Mouse (Mus musculus) E14TG2a.4 (cell line): ENCODE results near the gene Ralb.

Experiments used
- H3K27me3 ChIP-seq: 2 replicates; pipeline ENCODE4 v1.6.1; 2014; ENCODE audit warnings: low read length, control low read depth; ENCODE audit not compliant: insufficient read depth
- H3K36me3 ChIP-seq: 2 replicates; pipeline ENCODE4 v1.6.1; 2014; ENCODE audit warnings: low read length, control low read depth; ENCODE audit not compliant: insufficient read depth
- H3K4me1 ChIP-seq: replicated peaks from 2 replicates; pipeline ENCODE4 v1.6.1; 2014; ENCODE audit warnings: low read depth, low read length, control low read depth
- H3K4me3 ChIP-seq: replicated peaks from 2 replicates; pipeline ENCODE4 v1.5.1; 2014; ENCODE audit warnings: mild to moderate bottlenecking, low read length
- H3K9me3 ChIP-seq: 2 replicates; pipeline ENCODE4 v1.6.1; 2014; ENCODE audit warnings: low read length, control low read depth
- CTCF ChIP-seq: conservative IDR thresholded peaks from 2 replicates; pipeline ENCODE4 v1.5.1; 2014; ENCODE audit warnings: low read length
- NANOG ChIP-seq: IDR thresholded peaks from 2 replicates; pipeline ENCODE4 v1.6.1; 2014; ENCODE audit warnings: borderline replicate concordance, low read length, mixed read lengths
- POU5F1 ChIP-seq: IDR thresholded peaks from 2 replicates; pipeline ENCODE4 v1.6.1; 2014; ENCODE audit warnings: low read length, borderline replicate concordance

Ralb gene

GRCm38 (mm10) chr1:119504260-119505062 is at the start of gene Ralb:
Ralb (minus strand) TSS chr1:119504794.
- Histone ChIP-seq H3K4me1 (peaks cover 61% of the 10 kb centered on the region), H3K36me3 (no peaks in the 10 kb centered on the region), H3K9me3 (peaks cover 9% of the 10 kb centered on the region), H3K27me3 (peaks cover 33% of the 10 kb centered on the region), H3K4me3 (peak within 1 kb of the TSS; percentile 94)
- TF ChIP-seq POU5F1 (no peak), CTCF (no peak), NANOG (no peak)

- TF ChIP-seq NANOG (no peak), CTCF (no peak), POU5F1 (no peak)
- H3K9me3 ChIP-seq, result no peaks in the 10 kb centered on the region
- peaks cover 7% of the 10 kb centered on the region for H3K4me1 ChIP-seq
- peaks cover 62% of the 10 kb centered on the region for H3K36me3 ChIP-seq
- no peak overlapping the region for H3K4me3 ChIP-seq
- 0 out of 2 replicates have a peak, but pooled peaks cover 2% of the 10 kb centered on the region for H3K27me3 ChIP-seq
Measured at GRCm38 (mm10) chr1:119551651-119552050, 47.1 kb upstream of the Ralb start.

GRCm38 (mm10) chr1:119550064-119550463 is 45.5 kb upstream of the Ralb start:
- TF ChIP-seq CTCF (no peak), NANOG (no peak), POU5F1 (no peak)
- H3K4me3 ChIP-seq, result no peak overlapping the region
- H3K4me1 ChIP-seq, result peaks cover 7% of the 10 kb centered on the region
- peaks cover 60% of the 10 kb centered on the region for H3K36me3 ChIP-seq
- no peaks in the 10 kb centered on the region for H3K27me3 ChIP-seq
- H3K9me3 ChIP-seq, result no peaks in the 10 kb centered on the region

- no peaks in the 10 kb centered on the region for H3K27me3 ChIP-seq
- no peaks in the 10 kb centered on the region for H3K9me3 ChIP-seq
- peaks cover 53% of the 10 kb centered on the region for H3K36me3 ChIP-seq
- TF ChIP-seq POU5F1, result no peak
- no peak for TF ChIP-seq CTCF
- no peak for TF ChIP-seq NANOG
- peaks cover 7% of the 10 kb centered on the region for H3K4me1 ChIP-seq
- H3K4me3 ChIP-seq, result no peak overlapping the region
Measured at GRCm38 (mm10) chr1:119549327-119549689, 44.7 kb upstream of the Ralb start.

DNA sequence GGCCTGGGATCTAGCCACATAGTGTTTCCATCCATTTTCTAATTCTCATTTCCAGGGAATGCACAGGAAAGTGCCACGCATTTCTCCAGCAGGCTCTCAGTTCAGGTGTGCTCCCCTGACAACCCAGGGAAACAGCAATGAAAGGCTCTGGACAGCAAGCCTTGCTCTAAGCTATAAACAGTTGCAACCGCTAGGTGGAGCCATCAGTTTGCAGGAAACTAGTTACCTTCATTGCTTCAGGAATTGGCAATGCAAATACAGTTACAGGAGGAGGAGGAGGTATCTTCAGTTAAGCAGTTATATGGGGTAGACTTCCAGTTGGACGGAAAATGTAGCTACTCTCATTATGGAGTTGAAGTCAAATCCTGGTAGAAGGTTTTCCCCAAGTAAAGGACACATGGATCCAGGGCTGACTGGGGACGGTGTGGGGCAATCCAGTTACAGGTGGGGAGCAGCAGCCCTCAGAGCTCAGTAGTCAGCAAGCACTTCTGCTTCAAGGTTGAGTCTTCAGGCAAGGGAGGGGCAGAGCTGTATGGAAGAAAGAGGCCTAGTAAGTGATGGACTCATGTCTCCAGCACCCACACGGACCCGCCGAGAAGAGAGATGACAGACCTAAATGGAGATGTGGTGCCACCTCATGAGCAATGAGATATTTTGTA is 44.2 kb upstream of the Ralb start:
- Histone ChIP-seq H3K9me3 (no peaks in the 10 kb centered on the region), H3K4me3 (no peak overlapping the region), H3K4me1 (peaks cover 9% of the 10 kb centered on the region), H3K36me3 (peaks cover 52% of the 10 kb centered on the region), H3K27me3 (no peaks in the 10 kb centered on the region)
- TF ChIP-seq POU5F1 (no peak), NANOG (no peak), CTCF (peak; percentile 77)

GRCm38 (mm10) chr1:119546490-119546889 is 41.9 kb upstream of the Ralb start:
- no peak overlapping the region for H3K4me3 ChIP-seq
- no peak for TF ChIP-seq CTCF
- TF ChIP-seq POU5F1, result no peak
- no peak for TF ChIP-seq NANOG
- no peaks in the 10 kb centered on the region for H3K9me3 ChIP-seq
- H3K36me3 ChIP-seq, result peaks cover 58% of the 10 kb centered on the region
- peaks cover 15% of the 10 kb centered on the region for H3K4me1 ChIP-seq
- H3K27me3 ChIP-seq, result no peaks in the 10 kb centered on the region

DNA sequence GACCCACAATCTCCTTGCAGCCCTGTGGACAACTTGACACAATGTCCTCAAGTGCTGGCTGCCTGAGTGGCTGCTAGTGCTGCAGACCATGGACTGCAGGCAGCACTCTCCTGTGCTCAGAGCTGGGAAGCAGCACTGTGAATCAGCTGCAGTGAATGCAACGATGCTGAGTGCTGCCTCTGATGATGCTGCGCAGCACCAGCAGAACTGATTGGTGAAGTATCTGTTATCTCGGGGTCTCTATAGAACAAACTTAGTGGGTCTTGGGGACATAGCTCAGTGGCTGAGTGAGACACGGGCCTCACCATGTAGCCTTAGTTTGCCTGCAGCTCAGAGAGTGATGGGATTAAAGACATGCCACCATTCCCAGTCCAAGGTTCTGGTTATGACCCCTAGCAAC is 41.1 kb upstream of the Ralb start:
- peaks cover 58% of the 10 kb centered on the region for H3K36me3 ChIP-seq
- H3K4me3 ChIP-seq, result no peak overlapping the region
- no peaks in the 10 kb centered on the region for H3K27me3 ChIP-seq
- no peaks in the 10 kb centered on the region for H3K9me3 ChIP-seq
- H3K4me1 ChIP-seq, result peaks cover 15% of the 10 kb centered on the region
- TF ChIP-seq CTCF (no peak), NANOG (no peak), POU5F1 (no peak)

DNA sequence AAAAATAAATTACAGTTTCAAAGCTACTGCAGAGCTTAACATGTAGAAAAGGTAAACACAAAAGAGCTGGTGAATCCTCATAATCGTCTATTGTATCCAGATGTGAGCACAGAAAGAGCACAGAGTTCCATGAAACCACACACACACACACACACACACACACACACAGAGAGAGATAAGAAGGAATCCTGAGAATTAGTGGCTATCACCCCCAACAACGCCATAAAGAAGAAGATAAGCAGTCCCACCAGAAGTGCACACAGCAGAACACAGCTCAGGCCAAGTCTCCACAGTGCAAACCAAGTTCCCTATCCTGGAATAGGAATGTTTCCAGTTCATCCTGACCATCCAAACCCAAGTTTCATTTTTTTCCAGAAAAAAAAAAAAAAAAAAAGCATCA is 40.6 kb upstream of the Ralb start:
- Histone ChIP-seq H3K36me3 (peaks cover 57% of the 10 kb centered on the region), H3K9me3 (no peaks in the 10 kb centered on the region), H3K27me3 (no peaks in the 10 kb centered on the region), H3K4me3 (no peak overlapping the region), H3K4me1 (peaks cover 15% of the 10 kb centered on the region)
- TF ChIP-seq CTCF (no peak), POU5F1 (no peak), NANOG (no peak)
